Mouse (Mus musculus): Measurements from ENCODE around the gene Tbc1d14. TPM values are rescaled to one million over a fixed set of nuclear protein-coding genes. Genes with fewer than 3 reads are reported as not detected.

The Tbc1d14 gene
- 8.7 and 11.2 TPM in 2 replicates for polyA plus RNA-seq (2015; fragmentation: Nextera tagmentation; extraction: Ambion mirVana)

GRCm38 (mm10) chr5:36593176-36593575 lies at the start of gene Tbc1d14:
TSS of gene Tbc1d14 (minus strand) at chr5:36593276.

GRCm38 (mm10) chr5:36484171-36484990 lies 108.7 kb downstream of the Tbc1d14 start, which contains the start of the genes Tada2b and Ccdc96:
TSS of gene Tada2b (minus strand) at chr5:36484285.
TSS of gene Ccdc96 (plus strand) at chr5:36484588.

GRCm38 (mm10) chr5:36464709-36465661 lies 128.1 kb downstream of the Tbc1d14 start, which contains the start of gene Grpel1:
TSS of gene Grpel1 (plus strand) at chr5:36464998.

Other genes starting within 250 kb of the Tbc1d14 start
- 11.7 and 13.6 TPM in 2 replicates for gene Sorcs2, start 195.1 kb downstream of the Tbc1d14 start, polyA plus RNA-seq (2015; fragmentation: Nextera tagmentation; extraction: Ambion mirVana)
- 62.6 and 66.9 TPM in 2 replicates for gene Grpel1, start 128.3 kb downstream of the Tbc1d14 start, polyA plus RNA-seq (2015; fragmentation: Nextera tagmentation; extraction: Ambion mirVana)
- gene Tada2b, start 109.0 kb downstream of the Tbc1d14 start, polyA plus RNA-seq (2015; fragmentation: Nextera tagmentation; extraction: Ambion mirVana), result 1.1 and 1.2 TPM in 2 replicates
- gene Ccdc96, start 108.7 kb downstream of the Tbc1d14 start, polyA plus RNA-seq (2015; fragmentation: Nextera tagmentation; extraction: Ambion mirVana), result 0.05 and 0.06 TPM in 2 replicates
- 22.7 and 23.0 TPM in 2 replicates for gene D5Ertd579e, start 102.7 kb upstream of the Tbc1d14 start, polyA plus RNA-seq (2015; fragmentation: Nextera tagmentation; extraction: Ambion mirVana)
- gene Bloc1s4, start 155.4 kb upstream of the Tbc1d14 start, polyA plus RNA-seq (2015; fragmentation: Nextera tagmentation; extraction: Ambion mirVana), result 16.3 and 19.5 TPM in 2 replicates
- gene Mrfap1, start 203.5 kb upstream of the Tbc1d14 start, polyA plus RNA-seq (2015; fragmentation: Nextera tagmentation; extraction: Ambion mirVana), result 301 and 371 TPM in 2 replicates
- gene Man2b2, start 237.4 kb upstream of the Tbc1d14 start, polyA plus RNA-seq (2015; fragmentation: Nextera tagmentation; extraction: Ambion mirVana), result 10.5 and 11.7 TPM in 2 replicates

All from skeletal muscle tissue, postnatal 0 days (tissue).